Mouse (Mus musculus) CD8-positive naive resting alpha-beta T cell, adult 57 days (primary cell): Measurements from ENCODE around the gene Zfp961. TPM values are rescaled to one million over a fixed set of nuclear protein-coding genes. Genes with fewer than 3 reads are reported as not detected.

Source experiments
- total RNA-seq: library from RNA; stranded (reverse); gene quantifications from one replicate; pipeline ENCODE4 v1.2.4, GENCODE M21; 2023

Zfp961 gene
- 12.2 TPM for total RNA-seq

DNA sequence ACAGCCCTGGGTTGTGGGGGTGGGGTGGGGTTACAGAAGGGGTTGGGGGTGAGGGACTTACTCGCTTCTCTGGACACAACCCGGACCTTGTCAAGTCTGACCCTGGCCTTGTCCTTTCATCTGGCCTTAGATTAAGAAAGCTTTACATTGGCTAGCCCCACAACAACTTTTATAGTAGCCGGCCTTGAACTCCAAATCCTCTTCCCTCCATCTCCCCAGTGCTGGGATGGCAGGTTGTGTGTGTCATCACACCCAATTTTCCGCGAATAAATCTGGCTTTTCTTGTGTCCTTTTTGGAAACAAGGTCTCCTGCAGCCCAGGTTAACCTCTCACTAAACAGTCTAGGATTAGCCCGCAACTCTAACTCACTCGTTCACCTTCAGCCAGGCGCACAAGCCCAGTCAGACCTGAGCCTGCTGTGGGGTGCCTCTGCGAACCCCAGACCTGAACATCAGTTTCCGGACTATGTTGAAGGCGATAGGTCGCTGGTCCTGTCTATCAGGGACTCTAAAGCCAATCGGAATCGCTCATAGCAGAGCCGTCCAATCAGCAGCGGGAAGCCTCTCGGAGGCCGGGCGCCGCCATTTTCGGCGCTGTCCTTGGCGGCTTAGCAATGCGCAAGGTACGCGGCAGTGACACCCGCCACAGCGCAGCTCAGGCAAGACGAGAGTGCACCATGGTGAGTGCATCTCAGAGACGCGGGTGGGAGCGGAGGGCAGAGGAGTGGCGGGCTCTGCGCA, at the start of gene Zfp961:
Gene Zfp961, plus strand, starts transcription at position 557 of the 740 bp plus-strand sequence.

GRCm38 (mm10) chr8:71908309-71909261, 42.3 kb upstream of the Zfp961 start, which contains the start of the genes Zfp882 and Zfp617:
Zfp882 (plus strand) TSS chr8:71908608.
Zfp617 (plus strand) TSS chr8:71908635.

DNA sequence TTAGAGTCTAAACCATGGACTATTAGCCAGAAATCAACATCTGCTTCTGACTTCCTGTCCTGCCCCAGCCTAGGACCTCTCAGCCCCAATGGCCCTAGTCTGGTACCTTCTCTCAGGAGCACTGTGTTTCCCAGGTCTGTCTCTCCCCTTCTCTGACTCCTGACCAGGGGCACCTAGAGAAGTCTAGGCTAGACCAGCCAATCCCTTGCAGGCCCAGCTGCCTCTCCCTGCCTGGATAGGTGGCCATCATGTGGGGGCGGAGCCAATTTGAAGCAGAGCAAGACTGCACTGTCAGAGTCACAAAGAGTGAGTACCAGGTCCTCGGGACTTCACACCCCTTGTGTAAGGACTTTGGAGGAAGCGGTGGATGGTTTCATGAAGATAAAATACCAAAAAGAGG, 58.6 kb downstream of the Zfp961 start, which contains the start of gene Cyp4f18:
Gene Cyp4f18, minus strand, starts transcription at position 154 of the 400 bp plus-strand sequence.

GRCm38 (mm10) chr8:72040918-72041317, 90.1 kb downstream of the Zfp961 start, which contains the start of gene Olfr372:
Olfr372 (plus strand) TSS chr8:72041218.

Other genes starting within 250 kb of the Zfp961 start
- gene B3gnt3, start 249.2 kb upstream of the Zfp961 start, total RNA-seq = 0.98 TPM
- gene Fcho1, start 225.3 kb upstream of the Zfp961 start, total RNA-seq = 133 TPM
- 11.6 TPM for gene Zfp709, start 69.0 kb upstream of the Zfp961 start, total RNA-seq
- 7.2 TPM for gene Zfp882, start 42.4 kb upstream of the Zfp961 start, total RNA-seq
- gene Zfp617, start 42.4 kb upstream of the Zfp961 start, total RNA-seq = 8.7 TPM
- 11.6 TPM for gene Cyp4f18, start 58.6 kb downstream of the Zfp961 start, total RNA-seq
- gene Olfr372, start 90.2 kb downstream of the Zfp961 start, total RNA-seq = not detected
- not detected for gene Olfr373, start 132.1 kb downstream of the Zfp961 start, total RNA-seq
- gene Olfr374, start 156.0 kb downstream of the Zfp961 start, total RNA-seq = not detected
- gene Tpm4, start 183.9 kb downstream of the Zfp961 start, total RNA-seq = 130 TPM
- gene Rab8a, start 210.2 kb downstream of the Zfp961 start, total RNA-seq = 162 TPM
- 20.4 TPM for gene Hsh2d, start 238.6 kb downstream of the Zfp961 start, total RNA-seq